8 mouse cellular contexts compared by ENCODE assay signal in the genomic region with DNA sequence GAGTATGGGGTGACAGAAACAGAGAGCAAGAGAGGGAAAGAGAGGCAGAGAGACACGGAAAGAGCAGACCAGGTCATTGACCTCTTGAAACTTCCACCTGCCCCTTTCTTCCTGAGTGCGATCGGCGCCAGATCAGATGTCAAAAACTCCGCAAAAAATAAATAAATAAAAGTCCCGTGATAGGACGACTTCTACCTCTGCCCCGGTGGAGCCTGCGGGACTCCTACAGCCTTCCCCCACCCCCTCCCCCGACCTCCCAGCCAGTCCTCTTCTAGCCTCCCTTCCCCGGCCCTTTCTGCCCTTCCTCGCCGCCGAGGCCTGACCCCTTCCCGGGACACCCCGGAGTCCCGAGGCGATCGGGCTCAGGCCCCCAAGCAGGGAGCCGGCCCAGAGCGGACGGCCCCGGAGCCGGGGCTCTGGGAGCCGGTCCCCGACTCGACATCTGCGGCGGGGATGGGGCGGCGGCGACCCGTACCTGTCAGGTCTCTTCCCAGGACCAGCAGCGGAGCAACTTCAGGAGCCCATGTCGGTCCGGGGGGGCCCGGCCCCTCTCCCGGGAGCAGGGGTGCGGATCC. TPM values are rescaled to one million over a fixed set of nuclear protein-coding genes. Genes with fewer than 3 reads are reported as not detected.
DNase-seq lines count a peak whose midpoint lies in the region; ATAC-seq and TF ChIP-seq lines count a peak whose summit lies in the region.

No protein-coding gene starts in this region.

- no peaks in the 10 kb centered on the region for H3K9me3 ChIP-seq in forebrain, embryonic 14.5 days (replicated peaks; ENCODE audit: control insufficient read depth, low read length)
- no peaks in the 10 kb centered on the region for H3K9me3 ChIP-seq in liver, postnatal 0 days (ENCODE audit: low read length)

- peak overlapping the region; percentile 70 for H3K4me2 ChIP-seq in forebrain, embryonic 14.5 days (ENCODE audit: low read length)
- H3K4me2 ChIP-seq in liver, postnatal 0 days (ENCODE audit: low read depth, low read length): peak overlapping the region; percentile 98

- in situ Hi-C loops in Patski (cut with MboI; ENCODE audit: low pct_unique_long_range_greater_than_20kb): no loop called here

- no peaks in the 10 kb centered on the region for H3K27me3 ChIP-seq in kidney, adult 2 months (replicated peaks; ENCODE audit: control insufficient read depth, insufficient read depth, low read length)
- H3K27me3 ChIP-seq in Patski: no peaks in the 10 kb centered on the region
- no peaks in the 10 kb centered on the region for H3K27me3 ChIP-seq in forebrain, embryonic 14.5 days (replicated peaks; ENCODE audit: control insufficient read depth, insufficient read depth, low read length)
- peaks cover 5% of the 10 kb centered on the region; the same call in 1 of the 2 replicates for H3K27me3 ChIP-seq in liver, postnatal 0 days (ENCODE audit: insufficient read depth, low read length)

- TF ChIP-seq CTCF in kidney, adult 2 months (conservative IDR thresholded peaks at IDR 0.05; ENCODE audit: insufficient read depth, insufficient read length, low read depth, low read length): no peak
- no peak for TF ChIP-seq CTCF in Patski (IDR thresholded peaks at IDR 0.05)
- TF ChIP-seq CTCF in liver, postnatal 0 days (IDR thresholded peaks at IDR 0.05; ENCODE audit: low read depth): no peak

- H3K4me1 ChIP-seq in kidney, adult 2 months (ENCODE audit: control insufficient read depth, insufficient read depth, low read length): peaks cover 9% of the 10 kb centered on the region
- peaks cover 11% of the 10 kb centered on the region for H3K4me1 ChIP-seq in forebrain, embryonic 14.5 days (ENCODE audit: control insufficient read depth, insufficient read depth, low read length)
- peaks cover 11% of the 10 kb centered on the region for H3K4me1 ChIP-seq in liver, postnatal 0 days (ENCODE audit: insufficient read depth)

- peak overlapping the region; percentile 94 for H3K9ac ChIP-seq in forebrain, embryonic 14.5 days (ENCODE audit: low read length)
- peak overlapping the region; percentile 87 for H3K9ac ChIP-seq in liver, postnatal 0 days (replicated peaks)

- H3K4me3 ChIP-seq in kidney, adult 2 months (ENCODE audit: insufficient read depth, low read depth, low read length): peak overlapping the region; percentile 82
- peak overlapping the region; percentile 89 for H3K4me3 ChIP-seq in forebrain, embryonic 14.5 days (ENCODE audit: low read depth, low read length)
- peak overlapping the region; percentile 94 for H3K4me3 ChIP-seq in liver, postnatal 0 days (ENCODE audit: low read depth, low read length)

- WGBS in kidney, adult 2 months: under 1% methylated on average over 39 of the region's 39 CpGs
- WGBS in forebrain, embryonic 14.5 days: 1% methylated on average over 38 of the region's 39 CpGs
- 1% methylated on average over 33 of the region's 39 CpGs for WGBS in liver, postnatal 0 days (ENCODE audit: insufficient replicate concordance)

- intact Hi-C loops in left cerebral cortex, postnatal 36 days (cut with DNase I): no loop called here

- H3K27ac ChIP-seq in kidney, adult 2 months (ENCODE audit: insufficient read depth, low read depth, low read length): peak overlapping the region; percentile 15
- peak overlapping the region; percentile 80 for H3K27ac ChIP-seq in forebrain, embryonic 14.5 days (ENCODE audit: low read depth, low read length)
- H3K27ac ChIP-seq in liver, postnatal 0 days (ENCODE audit: low read depth): peak overlapping the region; percentile 90

- TF ChIP-seq EP300 in liver, postnatal 0 days (IDR thresholded peaks at IDR 0.05; ENCODE audit: low read depth): no peak

- DNase-seq in kidney, adult 2 months: no peak
- no peak for DNase-seq in kidney, adult 9 months
- no peak for DNase-seq in Patski (ENCODE audit: low read depth, low spot score)
- DNase-seq in forebrain, embryonic 14.5 days (ENCODE audit: low spot score): peak; percentile 37
- DNase-seq in liver, postnatal 0 days: no peak
- no peak for DNase-seq in right cerebral cortex, postnatal 36 days (ENCODE audit: low spot score in 2 of 2)
- no peak for DNase-seq in left cerebral cortex, postnatal 36 days (ENCODE audit: low spot score in 2 of 2)

- H3K36me3 ChIP-seq in kidney, adult 2 months (ENCODE audit: control insufficient read depth, insufficient read depth, low read length): no peaks in the 10 kb centered on the region
- H3K36me3 ChIP-seq in forebrain, embryonic 14.5 days (ENCODE audit: control insufficient read depth, insufficient read depth, low read length): no peaks in the 10 kb centered on the region
- no peaks in the 10 kb centered on the region for H3K36me3 ChIP-seq in liver, postnatal 0 days (replicated peaks; ENCODE audit: insufficient read depth, low read length)

- ATAC-seq in Patski: peak; percentile 66
- no peak for ATAC-seq in forebrain, embryonic 14.5 days
- peak; percentile 26 for ATAC-seq in liver, postnatal 0 days
- no peak for ATAC-seq in monocyte, adult 5-6 weeks (replicated peaks; ENCODE audit: insufficient number of reproducible peaks, low FRiP score, low TSS enrichment, poor library complexity, severe bottlenecking)

- POLR2A ChIA-PET in Patski (lab: Charles Lee): interaction anchor here (0.6 to 0.7 kb wide), 3 partner anchors 15 to 142 kb away, joined by 3 to 4 read pairs (median 3); no protein-coding TSS in a partner anchor

- CTCF ChIA-PET in Patski (lab: Charles Lee): no interaction called here

- TF ChIP-seq POLR2A in kidney, adult 2 months (IDR thresholded peaks at IDR 0.05; ENCODE audit: low read depth, low read length): no peak

RNA-seq across cellular contexts. Expression of a gene that starts 14.7 kb away (rescaled TPM):
- polyA plus RNA-seq in kidney, adult 2 months (2012; rRNA removed): 64.1 and 64.4 TPM in 2 replicates
- polyA plus RNA-seq in Patski (2021): 33.8 TPM
- polyA plus RNA-seq in forebrain, embryonic 14.5 days (2014; fragmentation: Nextera tagmentation; extraction: Ambion mirVana): 17.5 and 18.9 TPM in 2 replicates
- polyA plus RNA-seq in liver, postnatal 0 days (2015; fragmentation: Nextera tagmentation; extraction: Ambion mirVana): 5.3 and 5.5 TPM in 2 replicates
- total RNA-seq in left cerebral cortex, postnatal 36 days (2021): 10 to 100 TPM; 58.6 to 59.8 TPM
- 10.9 to 11.7 TPM (median 11.3 TPM) in 3 replicates for total RNA-seq in monocyte, adult 5-6 weeks (2017)

RNA-seq across cellular contexts. Expression of a gene that starts 30.9 kb away (rescaled TPM):
- 30.1 and 32.3 TPM in 2 replicates for polyA plus RNA-seq in kidney, adult 2 months (2012; rRNA removed)
- polyA plus RNA-seq in Patski (2021): 25.2 TPM
- 4.4 and 7.3 TPM in 2 replicates for polyA plus RNA-seq in forebrain, embryonic 14.5 days (2014; fragmentation: Nextera tagmentation; extraction: Ambion mirVana)
- 1.8 TPM in 2 replicates for polyA plus RNA-seq in liver, postnatal 0 days (2015; fragmentation: Nextera tagmentation; extraction: Ambion mirVana)
- 10 to 100 TPM; 48.8 to 56.9 TPM for total RNA-seq in left cerebral cortex, postnatal 36 days (2021)
- 7.0 to 24.9 TPM (median 10.2 TPM) in 3 replicates for total RNA-seq in monocyte, adult 5-6 weeks (2017)

Comparison
In these comparisons a context has a peak if more than half of its experiments do, and no peak if none do; other contexts are left out.
1. H3K27ac ChIP-seq: peak in every context shown above with its lines; median percentile 90 in liver, postnatal 0 days; 80 in forebrain, embryonic 14.5 days; 15 in kidney, adult 2 months.
2. ATAC-seq: peak in Patski (single experiment) and liver, postnatal 0 days (single experiment); none in forebrain, embryonic 14.5 days (single experiment) and monocyte, adult 5-6 weeks (single experiment).
3. Peak in every context shown above with its lines, with median percentiles within 50 percentile points of each other: H3K4me3 ChIP-seq.